Mouse (Mus musculus) limb, embryonic 14.5 days (tissue): ENCODE results near the gene Rasal2. TPM values are rescaled to one million over a fixed set of nuclear protein-coding genes. Genes with fewer than 3 reads are reported as not detected.
A peak's percentile ranks its signal among the peaks of the same experiment; 100 is the strongest.

ENCODE experiments used
- ATAC-seq: fragments of 200-750 bp; cut with Nextera tagmentation; 2 replicates; pipeline ENCODE4 v1.8.0; 2017; ENCODE audit warnings: low read depth, moderate number of reproducible peaks, moderate TSS enrichment; ENCODE audit not compliant: low FRiP score
- DNase-seq: peaks from one replicate; pipeline ENCODE4 v3.0.0-alpha.2; 2015; ENCODE audit warnings: low spot score
- H3K27ac ChIP-seq: fragments of 300-500 bp; sonication (generic); replicated peaks from 2 replicates; pipeline ENCODE4 v1.5.1; 2014; ENCODE audit warnings: low read depth, mild to moderate bottlenecking, low read length, moderate library complexity, mixed read lengths
- H3K27me3 ChIP-seq: fragments of 300-500 bp; sonication (generic); 2 replicates; pipeline ENCODE4 v1.6.1; 2014; ENCODE audit warnings: low read length, mixed read lengths; ENCODE audit not compliant: control insufficient read depth, insufficient read depth
- H3K36me3 ChIP-seq: fragments of 300-500 bp; sonication (generic); 2 replicates; pipeline ENCODE4 v1.6.1; 2014; ENCODE audit warnings: mild to moderate bottlenecking, low read length, moderate library complexity, mixed read lengths; ENCODE audit not compliant: control insufficient read depth, insufficient read depth
- H3K4me1 ChIP-seq: fragments of 300-500 bp; sonication (generic); 2 replicates; pipeline ENCODE4 v1.6.1; 2014; ENCODE audit warnings: antibody characterized with exemption, low read length, mixed read lengths; ENCODE audit not compliant: control insufficient read depth, insufficient read depth
- H3K4me2 ChIP-seq: fragments of 300-500 bp; sonication (generic); replicated peaks from 2 replicates; pipeline ENCODE4 v1.6.1; 2014; ENCODE audit warnings: low read depth, mild to moderate bottlenecking, low read length, moderate library complexity; ENCODE audit not compliant: severe bottlenecking
- H3K4me3 ChIP-seq: fragments of 300-500 bp; sonication (generic); replicated peaks from 2 replicates; pipeline ENCODE4 v1.5.1; 2014; ENCODE audit warnings: low read length
- H3K9ac ChIP-seq: fragments of 300-500 bp; sonication (generic); 2 replicates; pipeline ENCODE4 v1.6.1; 2014; ENCODE audit warnings: mild to moderate bottlenecking, low read depth, low read length, moderate library complexity; ENCODE audit not compliant: severe bottlenecking
- H3K9me3 ChIP-seq: fragments of 300-500 bp; sonication (generic); 2 replicates; pipeline ENCODE4 v1.6.1; 2016; ENCODE audit warnings: low read length; ENCODE audit not compliant: control insufficient read depth
- POLR2A ChIP-seq: fragments of 200-500 bp; IDR thresholded peaks from 2 replicates; pipeline ENCODE4 v1.8.0; 2012; ENCODE audit warnings: inconsistent platforms, mild to moderate bottlenecking, moderate library complexity, borderline replicate concordance; ENCODE audit not compliant: insufficient read depth, insufficient read length; ENCODE audit errors: extremely low read depth
- WGBS: fragments of 180-500 bp; shearing (Covaris S2); extraction: QIAGEN DNeasy Blood & Tissue Kit; methylation state at CpG from one replicate; pipeline ENCODE4 v1.1.7; 2014; 5-methylcytosine and 5-hydroxymethylcytosine counted together
- polyA plus RNA-seq, 2 experiments: library from polyadenylated mRNA; depleted of rRNA in 1 of 2; stranded (reverse) in 1 of 2; unstranded in 1 of 2; fragments of >200 nt; fragmentation: Nextera tagmentation in 1 of 2; extraction: Ambion mirVana in 1 of 2; gene quantifications; 2 replicates each; pipeline versions ENCODE4 v1.2.1 to v1.2.3; 2012 to 2014

Rasal2 gene
- polyA plus RNA-seq, 2 experiments: 5.4 to 10.2 TPM

DNA sequence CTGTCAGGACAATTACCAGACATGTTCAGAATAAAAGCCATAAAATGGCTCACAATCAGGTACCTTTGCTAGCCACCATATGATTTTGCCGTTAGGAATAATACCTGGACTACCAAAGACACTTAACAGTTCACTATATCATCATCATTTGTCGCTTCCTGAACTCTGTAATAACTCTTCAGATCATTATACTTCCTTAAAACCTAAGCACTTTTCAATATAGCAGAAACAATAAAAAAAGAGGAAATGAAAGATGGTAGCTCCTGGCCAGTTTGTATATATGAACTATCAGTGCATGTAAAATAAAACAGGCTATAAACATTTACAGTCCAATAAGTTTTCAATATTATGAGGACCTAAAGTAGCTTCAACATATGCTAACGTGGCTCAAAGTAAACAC is 127.0 kb downstream of the Rasal2 start:
- Histone ChIP-seq H3K4me1 (no peaks in the 10 kb centered on the region), H3K9me3 (no peaks in the 10 kb centered on the region), H3K4me2 (no peak overlapping the region), H3K36me3 (no peaks in the 10 kb centered on the region), H3K9ac (no peak overlapping the region), H3K4me3 (no peak overlapping the region), H3K27ac (no peak overlapping the region), H3K27me3 (no peaks in the 10 kb centered on the region)
- DNase-seq: no peak
- no peak for ATAC-seq
- WGBS: 50% methylated on average over 3 of the region's 3 CpGs
- TF ChIP-seq POLR2A: no peak

DNA sequence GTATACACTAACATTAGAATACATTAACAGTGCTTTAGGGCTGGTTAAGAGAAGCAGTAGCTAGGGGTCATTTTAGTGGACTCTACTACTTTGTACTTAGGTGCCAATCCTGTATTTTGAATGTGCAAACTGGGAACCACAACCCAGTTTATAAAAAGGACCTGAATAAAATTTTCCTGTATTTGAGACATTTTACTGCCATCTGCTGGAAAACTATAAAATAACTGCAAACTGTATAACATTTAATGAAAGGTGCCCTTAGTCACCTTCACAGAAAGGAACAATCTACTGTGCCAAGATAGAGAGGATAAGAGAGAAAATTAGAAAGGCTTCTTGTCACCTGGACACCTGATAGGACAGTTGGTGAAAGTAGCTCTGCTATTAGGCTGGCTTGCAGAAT is 131.6 kb downstream of the Rasal2 start:
- no peaks in the 10 kb centered on the region for H3K9me3 ChIP-seq
- ATAC-seq (no peak), DNase-seq (peak; percentile 48)
- H3K4me3 ChIP-seq: no peak overlapping the region
- no peak for TF ChIP-seq POLR2A
- H3K27me3 ChIP-seq: no peaks in the 10 kb centered on the region
- H3K27ac ChIP-seq: no peak overlapping the region
- no peaks in the 10 kb centered on the region for H3K36me3 ChIP-seq
- H3K9ac ChIP-seq: no peak overlapping the region
- H3K4me1 ChIP-seq: no peaks in the 10 kb centered on the region
- H3K4me2 ChIP-seq: no peak overlapping the region

DNA sequence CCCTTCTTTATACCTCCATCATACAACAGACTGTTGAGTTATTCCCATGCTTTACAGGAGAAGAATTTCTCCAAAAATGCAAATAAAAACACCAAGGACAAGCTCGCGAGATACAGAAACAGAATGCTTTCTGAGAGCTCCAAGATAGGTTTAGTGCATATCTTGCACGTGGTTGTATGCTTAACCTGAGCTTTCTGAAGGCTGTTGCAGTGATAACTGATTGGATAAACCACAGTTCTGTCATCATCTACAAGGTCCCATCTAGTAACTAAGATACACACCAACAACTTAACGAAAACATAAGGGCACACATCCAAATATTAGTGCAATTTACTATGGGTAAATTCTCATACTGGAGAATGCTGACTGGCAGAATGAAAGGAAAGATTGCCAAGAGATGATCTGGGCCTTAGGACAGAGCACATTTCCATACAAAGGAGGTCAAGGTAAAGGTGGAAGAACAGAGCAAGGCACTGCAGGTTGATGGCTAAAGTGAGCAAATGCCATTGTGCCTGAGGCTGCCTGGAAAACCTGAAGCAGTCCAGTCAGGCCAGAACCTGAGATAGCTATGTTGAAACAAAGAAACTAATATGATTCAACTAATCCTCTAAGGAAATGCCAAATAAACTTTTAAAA is 136.6 kb downstream of the Rasal2 start:
- H3K4me1 ChIP-seq: no peaks in the 10 kb centered on the region
- no peaks in the 10 kb centered on the region for H3K9me3 ChIP-seq
- WGBS: 82% methylated on average over 4 of the region's 4 CpGs
- H3K36me3 ChIP-seq: no peaks in the 10 kb centered on the region
- DNase-seq (no peak), ATAC-seq (no peak)
- TF ChIP-seq POLR2A: no peak
- H3K27me3 ChIP-seq: no peaks in the 10 kb centered on the region
- no peak overlapping the region for H3K9ac ChIP-seq
- H3K4me3 ChIP-seq: no peak overlapping the region
- no peak overlapping the region for H3K4me2 ChIP-seq
- no peak overlapping the region for H3K27ac ChIP-seq

DNA sequence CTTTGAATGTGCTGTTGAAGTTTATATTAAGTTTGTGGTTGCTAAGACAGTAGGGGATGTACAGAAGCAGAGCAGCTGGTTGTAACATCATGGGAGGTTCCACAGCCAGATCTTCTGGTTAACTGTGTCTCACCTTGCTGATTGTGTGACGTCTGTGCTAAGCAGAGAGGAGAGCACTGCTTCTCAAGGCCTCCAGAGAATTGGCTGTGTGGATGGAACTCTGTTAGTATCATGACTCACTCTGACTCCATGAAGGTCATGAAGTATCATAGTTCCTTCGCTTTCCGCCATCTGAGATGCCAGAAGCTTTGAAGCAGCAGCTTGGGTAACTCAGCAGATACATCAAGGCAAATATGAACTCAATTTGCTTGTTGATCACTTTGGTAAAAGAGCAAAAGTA is 144.5 kb downstream of the Rasal2 start:
- H3K4me2 ChIP-seq: no peak overlapping the region
- no peak overlapping the region for H3K9ac ChIP-seq
- H3K27ac ChIP-seq: no peak overlapping the region
- 87% methylated on average over 3 of the region's 3 CpGs for WGBS
- H3K4me1 ChIP-seq: no peaks in the 10 kb centered on the region
- ATAC-seq (no peak), DNase-seq (no peak)
- H3K9me3 ChIP-seq: no peaks in the 10 kb centered on the region
- no peaks in the 10 kb centered on the region for H3K36me3 ChIP-seq
- TF ChIP-seq POLR2A: no peak
- no peaks in the 10 kb centered on the region for H3K27me3 ChIP-seq
- H3K4me3 ChIP-seq: no peak overlapping the region

DNA sequence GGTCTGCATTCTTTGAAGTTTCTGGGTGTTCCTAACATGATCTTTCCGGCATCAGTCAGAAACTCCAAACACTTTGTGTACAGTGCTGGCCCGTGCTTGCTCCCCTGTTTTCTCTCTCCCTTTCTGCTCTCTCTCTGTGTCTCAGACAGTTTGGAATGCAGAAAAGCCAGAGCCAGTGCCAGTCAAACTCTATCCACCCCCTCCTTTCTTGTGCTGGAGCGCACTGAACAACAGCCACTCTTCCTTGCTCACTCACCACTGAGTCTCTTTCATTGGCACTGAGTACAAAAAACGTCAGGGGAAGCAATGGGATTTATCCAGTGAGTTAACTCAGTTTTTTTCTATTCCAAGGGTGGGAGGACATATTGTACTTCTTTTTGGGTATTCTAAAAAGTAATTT is 155.8 kb downstream of the Rasal2 start:
- no peak overlapping the region for H3K27ac ChIP-seq
- H3K36me3 ChIP-seq: no peaks in the 10 kb centered on the region
- TF ChIP-seq POLR2A: no peak
- H3K9ac ChIP-seq: no peak overlapping the region
- H3K27me3 ChIP-seq: no peaks in the 10 kb centered on the region
- DNase-seq: peak; percentile 22
- H3K4me3 ChIP-seq: no peak overlapping the region
- no peak for ATAC-seq
- no peak overlapping the region for H3K4me2 ChIP-seq
- 41% methylated on average over 4 of the region's 4 CpGs for WGBS
- no peaks in the 10 kb centered on the region for H3K9me3 ChIP-seq
- H3K4me1 ChIP-seq: no peaks in the 10 kb centered on the region

DNA sequence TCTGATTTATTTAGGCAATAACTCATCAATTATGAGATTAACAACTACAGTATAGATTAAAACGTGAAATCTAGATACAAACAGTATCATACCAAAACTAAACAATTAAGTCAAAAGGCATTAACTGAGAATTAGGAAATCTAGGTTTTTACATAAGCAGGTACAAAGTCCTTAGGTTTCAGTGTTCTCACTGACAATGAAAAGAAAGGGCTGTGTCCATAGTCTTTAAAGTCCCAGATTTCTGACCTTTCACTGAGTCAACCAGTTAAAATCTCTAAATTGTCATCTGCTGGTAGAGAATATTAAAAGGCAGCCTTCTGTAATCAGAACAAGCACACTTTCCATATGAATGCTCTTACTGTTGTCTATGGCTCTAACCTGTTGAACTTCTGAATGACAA is 156.6 kb downstream of the Rasal2 start:
- no peak overlapping the region for H3K4me2 ChIP-seq
- no peak overlapping the region for H3K9ac ChIP-seq
- 83% methylated on average over 1 of the region's 1 CpGs for WGBS
- no peaks in the 10 kb centered on the region for H3K27me3 ChIP-seq
- no peaks in the 10 kb centered on the region for H3K36me3 ChIP-seq
- DNase-seq: no peak
- H3K27ac ChIP-seq: no peak overlapping the region
- TF ChIP-seq POLR2A: no peak
- H3K9me3 ChIP-seq: no peaks in the 10 kb centered on the region
- no peak overlapping the region for H3K4me3 ChIP-seq
- no peak for ATAC-seq
- H3K4me1 ChIP-seq: no peaks in the 10 kb centered on the region
